Mouse (Mus musculus) stomach, embryonic 16.5 days (tissue): ENCODE measurements around the gene Ewsr1. TPM values are rescaled to one million over a fixed set of nuclear protein-coding genes. Genes with fewer than 3 reads are reported as not detected.
A peak's percentile ranks its signal among the peaks of the same experiment; 100 is the strongest.

Source experiments
- ATAC-seq: fragments of 200-750 bp; cut with Nextera tagmentation; 2 replicates; pipeline ENCODE4 v1.8.0; 2017; ENCODE audit warnings: moderate number of reproducible peaks, moderate TSS enrichment; ENCODE audit not compliant: insufficient read depth, low FRiP score
- H3K27ac ChIP-seq: fragments of 300-500 bp; sonication (generic); 2 replicates; pipeline ENCODE4 v1.5.1; 2014; ENCODE audit warnings: low read length
- H3K27me3 ChIP-seq: fragments of 300-500 bp; sonication (generic); 2 replicates; pipeline ENCODE4 v1.6.1; 2014; ENCODE audit warnings: low read length, control low read depth, mixed read lengths; ENCODE audit not compliant: control insufficient read depth, insufficient read depth
- H3K36me3 ChIP-seq: fragments of 300-500 bp; sonication (generic); 2 replicates; pipeline ENCODE4 v1.6.1; 2014; ENCODE audit warnings: low read length; ENCODE audit not compliant: control insufficient read depth, insufficient read depth
- H3K4me1 ChIP-seq: fragments of 300-500 bp; sonication (generic); 2 replicates; pipeline ENCODE4 v1.6.1; 2014; ENCODE audit warnings: low read length, control low read depth, mixed read lengths; ENCODE audit not compliant: control insufficient read depth, insufficient read depth
- H3K4me2 ChIP-seq: fragments of 300-500 bp; sonication (generic); 2 replicates; pipeline ENCODE4 v1.6.1; 2014; ENCODE audit warnings: low read depth, low read length, mixed read lengths
- H3K4me3 ChIP-seq: fragments of 300-500 bp; sonication (generic); replicated peaks from 2 replicates; pipeline ENCODE4 v1.5.1; 2014; ENCODE audit warnings: mild to moderate bottlenecking, low read length
- H3K9ac ChIP-seq: fragments of 300-500 bp; sonication (generic); 2 replicates; pipeline ENCODE4 v1.6.1; 2014; ENCODE audit warnings: low read length
- H3K9me3 ChIP-seq: fragments of 300-500 bp; sonication (generic); replicated peaks from 2 replicates; pipeline ENCODE4 v1.6.1; 2016; ENCODE audit warnings: low read length, control low read depth; ENCODE audit not compliant: control insufficient read depth
- WGBS: fragments of 180-500 bp; shearing (Covaris S2); extraction: QIAGEN DNeasy Blood & Tissue Kit; methylation state at CpG from one replicate; pipeline ENCODE4 v1.1.7; 2014; 5-methylcytosine and 5-hydroxymethylcytosine counted together
- polyA plus RNA-seq: library from polyadenylated mRNA; unstranded; fragments of >200 nt; fragmentation: Nextera tagmentation; extraction: Ambion mirVana; gene quantifications from 2 replicates; pipeline ENCODE4 v1.2.1, GENCODE M21; 2015

Ewsr1 gene
- polyA plus RNA-seq, 1 experiment from 2014 or later: 537 TPM

DNA sequence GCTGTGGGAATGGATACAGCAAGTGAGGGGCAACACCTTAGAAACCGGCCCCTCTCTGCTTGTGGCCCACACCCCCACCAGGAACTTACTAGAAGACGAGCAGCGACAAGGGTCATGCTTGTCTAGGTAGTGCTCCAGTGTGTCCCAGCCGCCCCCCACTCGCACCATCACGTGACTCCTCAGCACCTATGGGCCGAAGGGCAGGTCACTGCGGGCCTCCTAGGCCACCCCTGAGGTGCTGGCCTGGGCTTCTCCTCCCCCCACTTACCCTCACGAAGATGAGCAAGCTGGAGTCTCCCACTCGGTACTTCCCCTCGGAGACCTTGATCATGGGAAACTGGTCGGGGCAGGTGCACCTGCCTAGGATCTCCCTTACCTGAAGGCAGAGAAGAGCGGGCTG is 36.7 kb downstream of the Ewsr1 start:
- Histone ChIP-seq H3K4me1 (peaks cover 38% of the 10 kb centered on the region), H3K9me3 (no peaks in the 10 kb centered on the region), H3K4me3 (peak overlapping the region; percentile 42), H3K36me3 (no peaks in the 10 kb centered on the region), H3K27ac (no peak overlapping the region), H3K9ac (peak overlapping the region; percentile 64; the same call in 1 of the 2 replicates), H3K4me2 (peak overlapping the region; percentile 92), H3K27me3 (peaks cover 36% of the 10 kb centered on the region)
- 26% methylated on average over 13 of the region's 13 CpGs for WGBS
- ATAC-seq: no peak

- H3K36me3 ChIP-seq: no peaks in the 10 kb centered on the region
- 4% methylated on average over 62 of the region's 62 CpGs for WGBS
- H3K27me3 ChIP-seq: peaks cover 42% of the 10 kb centered on the region
- peak overlapping the region; percentile 92 for H3K4me2 ChIP-seq
- peak; percentile 71 for ATAC-seq
- H3K4me1 ChIP-seq: peaks cover 44% of the 10 kb centered on the region
- H3K9me3 ChIP-seq: no peaks in the 10 kb centered on the region
- H3K27ac ChIP-seq: peak overlapping the region; percentile 17; the same call in 1 of the 2 replicates
- H3K9ac ChIP-seq: peak overlapping the region; percentile 64
- H3K4me3 ChIP-seq: peak overlapping the region; percentile 42
These were observed 37.5 kb downstream of the Ewsr1 start for GRCm38 (mm10) chr11:5061413-5062139.

GRCm38 (mm10) chr11:5060756-5061412 is 38.2 kb downstream of the Ewsr1 start:
- peak overlapping the region; percentile 64 for H3K9ac ChIP-seq
- WGBS: 65% methylated on average over 28 of the region's 28 CpGs
- H3K4me1 ChIP-seq: peaks cover 51% of the 10 kb centered on the region

DNA sequence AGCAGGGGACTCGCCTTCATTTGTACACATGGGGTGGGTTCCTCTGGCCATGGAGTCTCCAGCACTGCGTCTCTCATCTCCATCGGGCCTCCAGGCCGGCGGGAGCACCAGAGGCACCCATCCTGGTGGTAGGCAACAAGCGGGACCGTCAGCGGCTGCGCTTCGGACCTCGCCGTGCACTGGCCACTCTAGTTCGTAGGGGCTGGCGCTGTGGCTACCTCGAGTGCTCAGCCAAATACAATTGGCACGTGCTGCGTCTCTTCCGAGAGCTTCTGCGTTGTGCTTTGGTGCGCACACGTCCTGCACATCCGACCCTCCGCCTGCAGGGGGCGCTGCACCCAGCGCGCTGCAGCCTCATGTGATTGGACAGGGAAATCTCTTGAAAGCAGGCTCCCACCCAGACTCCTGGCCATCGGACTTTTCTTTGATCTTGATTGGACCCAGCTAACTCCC is 39.3 kb downstream of the Ewsr1 start:
- H3K27ac ChIP-seq: no peak overlapping the region
- peaks cover 49% of the 10 kb centered on the region for H3K4me1 ChIP-seq
- WGBS: 18% methylated on average over 27 of the region's 27 CpGs
- no peaks in the 10 kb centered on the region for H3K9me3 ChIP-seq
- peaks cover 46% of the 10 kb centered on the region for H3K27me3 ChIP-seq
- H3K4me2 ChIP-seq: no peak overlapping the region
- no peak overlapping the region for H3K4me3 ChIP-seq
- no peak overlapping the region for H3K9ac ChIP-seq
- ATAC-seq: no peak
- no peaks in the 10 kb centered on the region for H3K36me3 ChIP-seq

More at GRCm38 (mm10) chr11:5060756-5061412, 38.2 kb downstream of the Ewsr1 start:
- Histone ChIP-seq H3K27ac (no peak overlapping the region), H3K4me2 (peak overlapping the region; percentile 92), H3K36me3 (no peaks in the 10 kb centered on the region), H3K9me3 (no peaks in the 10 kb centered on the region), H3K4me3 (peak overlapping the region; percentile 42), H3K27me3 (peaks cover 46% of the 10 kb centered on the region)
- ATAC-seq: no peak

DNA sequence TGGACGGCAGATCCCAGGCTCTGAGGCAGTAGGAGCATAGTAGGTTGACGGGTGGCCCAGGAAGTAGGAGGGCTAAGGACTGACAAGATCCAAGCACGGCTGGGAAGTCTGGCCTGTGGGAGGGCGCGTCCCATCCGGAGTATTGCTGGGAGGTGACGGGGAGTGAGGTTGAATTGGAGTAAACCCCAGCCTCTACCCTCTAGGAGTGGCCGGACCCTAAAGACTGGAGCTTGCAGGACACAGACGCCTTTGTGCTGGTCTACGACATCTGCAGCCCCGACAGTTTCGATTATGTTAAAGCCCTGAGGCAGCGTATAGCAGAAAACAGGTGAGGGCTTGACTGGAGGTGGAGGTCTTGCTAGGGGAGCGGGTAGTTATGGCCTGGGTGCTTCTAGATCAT is 39.8 kb downstream of the Ewsr1 start:
- 25% methylated on average over 14 of the region's 14 CpGs for WGBS
- peaks cover 45% of the 10 kb centered on the region for H3K4me1 ChIP-seq
- H3K36me3 ChIP-seq: no peaks in the 10 kb centered on the region
- no peak overlapping the region for H3K27ac ChIP-seq
- no peak for ATAC-seq
- H3K9ac ChIP-seq: no peak overlapping the region
- peaks cover 46% of the 10 kb centered on the region for H3K27me3 ChIP-seq
- H3K4me2 ChIP-seq: no peak overlapping the region
- H3K9me3 ChIP-seq: no peaks in the 10 kb centered on the region
- no peak overlapping the region for H3K4me3 ChIP-seq

DNA sequence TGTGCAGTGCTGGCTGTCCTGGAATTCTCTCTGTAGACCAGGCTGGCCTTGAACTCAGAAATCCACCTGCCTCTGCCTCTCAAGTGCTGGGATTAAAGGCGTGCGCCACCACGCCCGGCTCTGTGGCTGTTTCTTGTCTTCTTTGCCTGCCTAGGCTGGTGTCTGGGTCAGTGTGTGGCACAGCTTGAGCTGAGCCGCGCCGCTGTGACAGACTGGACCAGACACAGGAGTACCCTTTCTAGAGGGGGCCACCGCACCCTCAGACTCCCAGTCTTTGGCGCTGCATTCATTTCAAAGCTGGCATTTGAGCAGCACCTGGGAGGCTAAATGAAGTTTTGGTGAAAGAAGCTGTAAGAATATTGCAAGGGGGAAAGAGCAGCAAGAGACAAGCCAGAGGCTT is 40.3 kb downstream of the Ewsr1 start:
- 35% methylated on average over 9 of the region's 9 CpGs for WGBS
- Histone ChIP-seq H3K36me3 (no peaks in the 10 kb centered on the region), H3K9me3 (no peaks in the 10 kb centered on the region), H3K27me3 (peaks cover 46% of the 10 kb centered on the region), H3K27ac (no peak overlapping the region), H3K4me2 (peak overlapping the region; percentile 87; the same call in 1 of the 2 replicates), H3K4me3 (no peak overlapping the region), H3K4me1 (peaks cover 46% of the 10 kb centered on the region), H3K9ac (no peak overlapping the region)
- no peak for ATAC-seq

DNA sequence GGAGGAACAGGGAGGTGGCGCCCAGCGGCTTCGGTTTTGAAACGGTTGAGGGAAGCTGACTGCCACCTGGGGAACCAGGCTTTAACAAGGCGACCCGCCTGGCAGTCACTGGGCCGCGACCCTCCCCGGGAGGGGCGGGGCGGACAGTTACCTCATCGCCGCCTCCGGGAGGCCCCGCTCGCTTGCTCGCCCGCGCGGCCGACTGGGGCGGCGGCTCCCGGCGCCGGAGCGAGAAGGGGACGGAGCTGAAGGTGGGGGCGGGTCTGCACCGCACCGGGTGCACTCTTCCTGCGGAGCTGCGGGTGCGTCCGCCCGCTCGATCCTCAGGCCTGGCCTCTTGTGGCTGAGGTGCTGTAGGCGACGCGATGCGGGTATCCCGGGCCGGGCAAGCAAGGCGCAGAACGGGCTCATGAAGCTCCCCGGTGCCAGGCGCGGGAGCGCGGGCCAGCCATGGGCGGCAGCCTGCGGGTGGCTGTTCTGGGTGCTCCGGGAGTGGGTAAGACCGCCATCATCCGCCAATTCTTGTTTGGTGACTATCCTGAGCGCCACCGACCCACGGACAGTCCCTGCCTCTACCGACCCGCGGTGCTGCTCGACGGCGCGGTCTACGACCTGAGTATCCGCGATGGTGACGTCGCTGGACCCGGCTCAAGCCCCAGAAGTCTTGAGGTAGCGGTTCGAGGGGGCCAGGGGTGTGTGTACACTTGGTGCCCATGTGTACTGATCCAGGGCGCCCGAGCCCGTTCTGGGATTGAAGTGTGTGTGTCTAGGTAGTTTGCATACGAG is 41.0 kb downstream of the Ewsr1 start, which contains the start of gene Rasl10a:
Rasl10a (plus strand) TSS at position 273 of the 786 bp plus-strand sequence.
- Histone ChIP-seq H3K27ac (no peak within 1 kb of the TSS), H3K4me3 (peak within 1 kb of the TSS; percentile 48), H3K4me1 (peaks cover 40% of the 10 kb centered on the region), H3K4me2 (peak within 1 kb of the TSS; percentile 87), H3K9ac (peak within 1 kb of the TSS; percentile 59), H3K36me3 (no peaks in the 10 kb centered on the region), H3K9me3 (no peaks in the 10 kb centered on the region), H3K27me3 (peaks cover 44% of the 10 kb centered on the region)
- 2% methylated on average over 76 of the region's 77 CpGs for WGBS
- ATAC-seq: no peak

GRCm38 (mm10) chr11:5057541-5057855 is 41.6 kb downstream of the Ewsr1 start:
- no peak for ATAC-seq
- H3K9me3 ChIP-seq: no peaks in the 10 kb centered on the region
- WGBS: 27% methylated on average over 8 of the region's 8 CpGs
- H3K4me3 ChIP-seq: peak overlapping the region; percentile 48
- peaks cover 44% of the 10 kb centered on the region for H3K27me3 ChIP-seq
- peak overlapping the region; percentile 87 for H3K4me2 ChIP-seq
- no peak overlapping the region for H3K27ac ChIP-seq
- peaks cover 35% of the 10 kb centered on the region for H3K4me1 ChIP-seq
- H3K36me3 ChIP-seq: no peaks in the 10 kb centered on the region
- H3K9ac ChIP-seq: peak overlapping the region; percentile 59

GRCm38 (mm10) chr11:5057064-5057463 is 42.0 kb downstream of the Ewsr1 start:
- Histone ChIP-seq H3K9ac (no peak overlapping the region), H3K4me2 (no peak overlapping the region), H3K4me3 (no peak overlapping the region), H3K36me3 (no peaks in the 10 kb centered on the region), H3K27me3 (peaks cover 44% of the 10 kb centered on the region), H3K9me3 (no peaks in the 10 kb centered on the region), H3K27ac (no peak overlapping the region), H3K4me1 (peaks cover 30% of the 10 kb centered on the region)
- 66% methylated on average over 8 of the region's 8 CpGs for WGBS
- no peak for ATAC-seq
